Mouse (Mus musculus) MEL (cell line): ENCODE measurements at regions not wholly inside any gene's neighbourhood (a gene's known extent, or its start where the extent isn't known, plus 50 kb on each side); places are given as distances from the start of the nearest gene placed in this dataset.

Source experiments
- CHD2 ChIP-seq: IDR thresholded peaks from 2 replicates; pipeline ENCODE4 v1.6.1; 2011; ENCODE audit warnings: low read length, improper control_type of control experiment
- CTCF ChIP-seq, 3 experiments: IDR thresholded peaks in 2 of 3; conservative IDR thresholded peaks in 1 of 3; 2 replicates each; pipeline ENCODE4 v1.5.1; 2011 to 2012; ENCODE audit warnings: low read length in 3 of 3, low read depth in 2 of 3, mild to moderate bottlenecking in 2 of 3, improper control_type of control experiment in 1 of 3, inconsistent platforms in 1 of 3, mixed read lengths in 1 of 3, moderate library complexity in 1 of 3; ENCODE audit not compliant: control insufficient read depth in 1 of 3, insufficient read depth in 1 of 3, poor library complexity in 1 of 3, severe bottlenecking in 1 of 3
- EP300 ChIP-seq, 2 experiments: IDR thresholded peaks; 2 replicates each; pipeline ENCODE4 v1.6.1; 2011; ENCODE audit warnings: improper control_type of control experiment in 2 of 2, low read length in 2 of 2, low read depth in 1 of 2, mild to moderate bottlenecking in 1 of 2
- GATA1 ChIP-seq: IDR thresholded peaks from 2 replicates; pipeline ENCODE4 v1.6.1; 2011; ENCODE audit warnings: low read depth, low read length, improper control_type of control experiment
- HCFC1 ChIP-seq: IDR thresholded peaks from 2 replicates; pipeline ENCODE4 v1.6.1; 2012; ENCODE audit warnings: low read depth, mild to moderate bottlenecking, inconsistent platforms, low read length, improper control_type of control experiment, moderate library complexity
- JUND ChIP-seq: IDR thresholded peaks from 2 replicates; pipeline ENCODE4 v1.6.1; 2011; ENCODE audit warnings: low read depth, mild to moderate bottlenecking, improper control_type of control experiment, low read length
- MAX ChIP-seq: IDR thresholded peaks from 2 replicates; pipeline ENCODE4 v1.6.1; 2011; ENCODE audit warnings: low read length, improper control_type of control experiment
- POLR2A ChIP-seq, 2 experiments: IDR thresholded peaks; 2 replicates each; pipeline ENCODE4 v1.6.1; 2011 to 2012; ENCODE audit warnings: low read length in 2 of 2, mild to moderate bottlenecking in 2 of 2, control low read depth in 1 of 2, improper control_type of control experiment in 1 of 2, low read depth in 1 of 2, moderate library complexity in 1 of 2; ENCODE audit not compliant: control insufficient read depth in 1 of 2, insufficient read depth in 1 of 2, poor library complexity in 1 of 2
- POLR2AphosphoS2 ChIP-seq: IDR thresholded peaks from 2 replicates; pipeline ENCODE4 v1.6.1; 2011; ENCODE audit warnings: low read length, improper control_type of control experiment
- SIN3A ChIP-seq: IDR thresholded peaks from 2 replicates; pipeline ENCODE4 v1.6.1; 2012; ENCODE audit warnings: low read length, improper control_type of control experiment, inconsistent platforms
- TAL1 ChIP-seq: IDR thresholded peaks from 2 replicates; pipeline ENCODE4 v1.6.1; 2012; ENCODE audit warnings: mild to moderate bottlenecking, inconsistent platforms, low read length, moderate library complexity, mixed read lengths
- TCF12 ChIP-seq: IDR thresholded peaks from 2 replicates; pipeline ENCODE4 v1.6.1; 2014; ENCODE audit warnings: low read depth, mild to moderate bottlenecking, inconsistent platforms, low read length, improper control_type of control experiment, moderate library complexity
- ZMIZ1 ChIP-seq: IDR thresholded peaks from 2 replicates; pipeline ENCODE4 v1.6.1; 2012; ENCODE audit warnings: low read depth, mild to moderate bottlenecking, inconsistent platforms, low read length, improper control_type of control experiment, moderate library complexity

GRCm38 (mm10) chr8:48912842-48913241 lies 69.1 kb upstream of the Tenm3 start:
- no peak for TF ChIP-seq EP300 (IDR thresholded peaks at IDR 0.05; ENCODE audit: low read depth in 1 of 2, low read length in 2 of 2)
- no peak for TF ChIP-seq GATA1
- no peak for TF ChIP-seq CHD2
- no peak for TF ChIP-seq CTCF (IDR thresholded peaks at IDR 0.05 in 2 of 3, conservative IDR thresholded peaks at IDR 0.05 in 1 of 3; ENCODE audit: control insufficient read depth in 1 of 3, insufficient read depth in 1 of 3, low read depth in 2 of 3, low read length in 3 of 3, poor library complexity in 1 of 3, severe bottlenecking in 1 of 3)
- no peak for TF ChIP-seq TAL1
- TF ChIP-seq HCFC1 = no peak
- TF ChIP-seq TCF12 = no peak
- no peak for TF ChIP-seq JUND
- no peak for TF ChIP-seq ZMIZ1
- no peak for TF ChIP-seq SIN3A
- TF ChIP-seq POLR2AphosphoS2 = no peak
- TF ChIP-seq MAX = no peak
- no peak for TF ChIP-seq POLR2A (IDR thresholded peaks at IDR 0.05; ENCODE audit: control insufficient read depth in 1 of 2, insufficient read depth in 1 of 2, low read depth in 1 of 2, low read length in 2 of 2, poor library complexity in 1 of 2)
